Comparison of ENCODE assay signal across 9 mouse cellular contexts in genomic region chr10:70135680-70136079, GRCm38 (mm10). TPM values are rescaled to one million over a fixed set of nuclear protein-coding genes. Genes with fewer than 3 reads are reported as not detected.
A peak's percentile ranks its signal among the peaks of the same experiment; 100 is the strongest.
DNase-seq lines count a peak whose midpoint lies in the region; ATAC-seq and TF ChIP-seq lines count a peak whose summit lies in the region.
"Had no signal": no experiment of that assay in that cellular context is flagged by ENCODE, and none has a peak within 500 bp of the region (broad histone marks: within the 10 kb centered on the region; RNA-seq: fewer than 3 reads in every experiment).

No protein-coding gene starts in this region.

- peaks cover 6% of the 10 kb centered on the region; the same call in 1 of the 2 replicates for H3K4me1 ChIP-seq in midbrain, postnatal 0 days (ENCODE audit: insufficient read depth, low read length)
- H3K4me1 ChIP-seq in midbrain, embryonic 14.5 days (ENCODE audit: control insufficient read depth, insufficient read depth, low read length), result peaks cover 12% of the 10 kb centered on the region
- peaks cover 10% of the 10 kb centered on the region for H3K4me1 ChIP-seq in stomach, postnatal 0 days (replicated peaks; ENCODE audit: control insufficient read depth, insufficient read depth)
- H3K4me1 ChIP-seq in intestine, embryonic 15.5 days (replicated peaks), result peaks cover 23% of the 10 kb centered on the region

- H3K4me2 ChIP-seq in midbrain, postnatal 0 days (ENCODE audit: low read depth, low read length, poor library complexity, severe bottlenecking), result no peak overlapping the region
- no peak overlapping the region for H3K4me2 ChIP-seq in midbrain, embryonic 14.5 days (ENCODE audit: low read length)
- H3K4me2 ChIP-seq in stomach, postnatal 0 days (replicated peaks; ENCODE audit: low read depth), result no peak overlapping the region
- no peak overlapping the region for H3K4me2 ChIP-seq in intestine, embryonic 15.5 days (replicated peaks)
- H3K4me2 ChIP-seq: lung, embryonic 15.5 days had no signal

- no peak for ATAC-seq in midbrain, postnatal 0 days (ENCODE audit: low FRiP score)
- no peak for ATAC-seq in midbrain, embryonic 14.5 days (ENCODE audit: low FRiP score, low TSS enrichment)
- ATAC-seq in stomach, postnatal 0 days (ENCODE audit: low FRiP score, low TSS enrichment), result no peak
- no peak for ATAC-seq in intestine, embryonic 15.5 days

- no peaks in the 10 kb centered on the region for H3K36me3 ChIP-seq in midbrain, postnatal 0 days (ENCODE audit: insufficient read depth, low read length)
- no peaks in the 10 kb centered on the region for H3K36me3 ChIP-seq in midbrain, embryonic 14.5 days (ENCODE audit: control insufficient read depth, insufficient read depth, low read length)
- no peaks in the 10 kb centered on the region; the same call in 1 of the 2 replicates for H3K36me3 ChIP-seq in stomach, postnatal 0 days (ENCODE audit: control insufficient read depth, insufficient read depth, low read length)
- H3K36me3 ChIP-seq in intestine, embryonic 15.5 days, result no peaks in the 10 kb centered on the region
- H3K36me3 ChIP-seq: lung, embryonic 15.5 days had no signal

- peak; percentile 58 for TF ChIP-seq CTCF in midbrain, postnatal 0 days (IDR thresholded peaks at IDR 0.05)
- peak; percentile 67 for TF ChIP-seq CTCF in stomach, postnatal 0 days (IDR thresholded peaks at IDR 0.05; ENCODE audit: low read depth)

- H3K27ac ChIP-seq in midbrain, postnatal 0 days (ENCODE audit: low read depth, low read length), result no peak overlapping the region
- no peak overlapping the region for H3K27ac ChIP-seq in midbrain, embryonic 14.5 days (replicated peaks; ENCODE audit: low read depth, low read length)
- no peak overlapping the region for H3K27ac ChIP-seq in stomach, postnatal 0 days (replicated peaks)
- no peak overlapping the region for H3K27ac ChIP-seq in intestine, embryonic 15.5 days
- H3K27ac ChIP-seq: lung, embryonic 15.5 days had no signal

- TF ChIP-seq EP300 in stomach, postnatal 0 days (optimal IDR thresholded peaks at IDR 0.05), result no peak

- H3K27me3 ChIP-seq in midbrain, postnatal 0 days (ENCODE audit: insufficient read depth, low read length), result no peaks in the 10 kb centered on the region
- H3K27me3 ChIP-seq in midbrain, embryonic 14.5 days (ENCODE audit: control insufficient read depth, insufficient read depth, low read length), result no peaks in the 10 kb centered on the region
- H3K27me3 ChIP-seq in stomach, postnatal 0 days (ENCODE audit: control insufficient read depth, insufficient read depth, low read length), result no peaks in the 10 kb centered on the region
- no peaks in the 10 kb centered on the region for H3K27me3 ChIP-seq in intestine, embryonic 15.5 days (replicated peaks)
- H3K27me3 ChIP-seq: lung, embryonic 15.5 days had no signal

- no peak overlapping the region for H3K9ac ChIP-seq in midbrain, postnatal 0 days (replicated peaks; ENCODE audit: low read length, poor library complexity, severe bottlenecking)
- no peak overlapping the region for H3K9ac ChIP-seq in midbrain, embryonic 14.5 days (replicated peaks; ENCODE audit: low read length)
- no peak overlapping the region for H3K9ac ChIP-seq in stomach, postnatal 0 days (ENCODE audit: low read length)
- no peak overlapping the region for H3K9ac ChIP-seq in intestine, embryonic 15.5 days
- H3K9ac ChIP-seq: lung, embryonic 15.5 days had no signal

- WGBS in midbrain, postnatal 0 days, result 85% methylated on average over 5 of the region's 5 CpGs
- 91% methylated on average over 5 of the region's 5 CpGs for WGBS in midbrain, embryonic 14.5 days
- 84% methylated on average over 5 of the region's 5 CpGs for WGBS in stomach, postnatal 0 days
- 87% methylated on average over 5 of the region's 5 CpGs for WGBS in intestine, embryonic 15.5 days

- no peaks in the 10 kb centered on the region for H3K9me3 ChIP-seq in midbrain, postnatal 0 days (ENCODE audit: low read length)
- H3K9me3 ChIP-seq in midbrain, embryonic 14.5 days (ENCODE audit: control insufficient read depth, low read length), result 0 out of 2 replicates have a peak, but pooled peaks cover 3% of the 10 kb centered on the region
- H3K9me3 ChIP-seq in stomach, postnatal 0 days (ENCODE audit: control insufficient read depth, low read length), result no peaks in the 10 kb centered on the region
- H3K9me3 ChIP-seq in intestine, embryonic 15.5 days, result no peaks in the 10 kb centered on the region
- H3K9me3 ChIP-seq: lung, embryonic 15.5 days had no signal

- DNase-seq in embryo, embryonic 10 days (ENCODE audit: low spot score), result peak; percentile 57
- DNase-seq in embryo, embryonic 11 days, result no peak
- DNase-seq in midbrain, postnatal 0 days (ENCODE audit: low spot score), result no peak
- DNase-seq in midbrain, embryonic 14.5 days, result no peak
- DNase-seq in induced T-regulatory cell, adult 2 months (ENCODE audit: low read depth), result peak; percentile 81
- peak; percentile 68 for DNase-seq in stomach, postnatal 0 days (ENCODE audit: low spot score)
- DNase-seq in cerebellum, adult 9-11 months, result no peak

- no peak overlapping the region for H3K4me3 ChIP-seq in midbrain, postnatal 0 days (ENCODE audit: low read depth, low read length)
- H3K4me3 ChIP-seq in midbrain, embryonic 14.5 days (replicated peaks; ENCODE audit: low read depth, low read length), result no peak overlapping the region
- H3K4me3 ChIP-seq in stomach, postnatal 0 days (ENCODE audit: low read depth, low read length), result no peak overlapping the region
- no peak overlapping the region for H3K4me3 ChIP-seq in intestine, embryonic 15.5 days (replicated peaks)
- H3K4me3 ChIP-seq: lung, embryonic 15.5 days had no signal

RNA-seq across cellular contexts. Expression of gene Ccdc6, which starts 38.8 kb away (rescaled TPM):
- 43.7 and 45.5 TPM in 2 replicates for total RNA-seq in midbrain, postnatal 0 days (2014; rRNA removed)
- 26.6 and 28.0 TPM in 2 replicates for polyA plus RNA-seq in midbrain, postnatal 0 days (2015; fragmentation: Nextera tagmentation; extraction: Ambion mirVana)
- polyA plus RNA-seq in midbrain, embryonic 14.5 days (2014; fragmentation: Nextera tagmentation; extraction: Ambion mirVana), result 34.9 and 39.7 TPM in 2 replicates
- polyA plus RNA-seq in stomach, postnatal 0 days (2015; fragmentation: Nextera tagmentation; extraction: Ambion mirVana), result 9.4 and 10.0 TPM in 2 replicates
- 13.5 and 14.0 TPM in 2 replicates for polyA plus RNA-seq in intestine, embryonic 15.5 days (2015; fragmentation: Nextera tagmentation; extraction: Ambion mirVana)

Comparison
In these comparisons a context has a peak if more than half of its experiments do, and no peak if none do; other contexts are left out.
1. DNase-seq: peak in embryo, embryonic 10 days (single experiment), induced T-regulatory cell, adult 2 months (single experiment) and stomach, postnatal 0 days (single experiment); none in embryo, embryonic 11 days (single experiment), midbrain, postnatal 0 days (single experiment), midbrain, embryonic 14.5 days (single experiment) and cerebellum, adult 9-11 months (single experiment).